23 mouse cellular contexts compared by ENCODE assay signal in genomic region chr3:84769411-84769810, GRCm38 (mm10).
"Had no signal": no experiment of that assay in that cellular context is flagged by ENCODE, and none has a peak within 500 bp of the region (broad histone marks: within the 10 kb centered on the region; RNA-seq: fewer than 3 reads in every experiment).

No protein-coding gene starts in this region.

- H3K27ac ChIP-seq: kidney, postnatal 0 days; layer of hippocampus, adult 2 months; left cerebral cortex, adult 2 months; limb, embryonic 12.5 days; limb, embryonic 15.5 days; liver, embryonic 14.5 days; midbrain, embryonic 10.5 days; midbrain, embryonic 13.5 days; stomach, postnatal 0 days had no signal

- H3K4me3 ChIP-seq: layer of hippocampus, adult 2 months; left cerebral cortex, adult 2 months; limb, embryonic 12.5 days; limb, embryonic 15.5 days; midbrain, embryonic 10.5 days; midbrain, embryonic 13.5 days had no signal

- DNase-seq: kidney, adult 2 months; kidney, postnatal 25 days; layer of hippocampus, adult 9-11 months; layer of hippocampus, postnatal 36 days; left cerebral cortex, postnatal 4 days; liver, postnatal 0 days; lung, embryonic 14.5 days; lung, postnatal 10 days; lung, postnatal 36 days; right cerebral cortex, adult 18-20 months; right cerebral cortex, postnatal 14 days; right cerebral cortex, postnatal 4 days; thymus, postnatal 25 days had no signal

- H3K4me1 ChIP-seq: limb, embryonic 15.5 days; midbrain, embryonic 10.5 days; midbrain, embryonic 13.5 days had no signal

- ATAC-seq: liver, postnatal 0 days; midbrain, embryonic 13.5 days; midbrain, embryonic 16.5 days had no signal
